Mouse (Mus musculus): ENCODE data around the gene Batf3.

DNA sequence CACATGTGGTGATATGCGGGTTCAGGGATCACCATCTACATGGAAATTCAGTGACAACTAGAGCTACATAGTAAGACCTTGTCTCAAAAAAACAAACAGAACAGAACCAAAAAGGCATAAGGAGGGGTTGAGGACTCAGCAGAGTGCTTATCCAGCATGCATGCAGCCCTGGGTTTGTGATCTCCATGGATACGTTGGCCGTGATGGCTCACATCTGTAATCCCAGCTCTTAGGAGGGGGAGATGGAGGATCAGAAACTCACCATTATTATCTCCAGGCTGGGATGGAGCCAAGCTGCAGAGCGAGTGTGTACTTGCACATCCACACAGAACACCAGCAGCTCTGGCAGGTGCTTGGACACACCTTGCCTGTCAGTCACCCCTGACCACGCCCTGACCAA is 34.6 kb downstream of the Batf3 start:
- TF ChIP-seq POLR2A (IDR thresholded peaks at IDR 0.05; ENCODE audit: control insufficient read depth, extremely low read depth, insufficient read depth, low read length, poor library complexity) (no peak), CTCF (IDR thresholded peaks at IDR 0.05; ENCODE audit: borderline replicate concordance, control insufficient read depth, extremely low read depth, insufficient read depth, low read length, poor library complexity) (no peak)

All from thymus, adult 2 months (tissue).